Mouse (Mus musculus): ENCODE measurements around the gene Ano7.

The Ano7 gene

DNA sequence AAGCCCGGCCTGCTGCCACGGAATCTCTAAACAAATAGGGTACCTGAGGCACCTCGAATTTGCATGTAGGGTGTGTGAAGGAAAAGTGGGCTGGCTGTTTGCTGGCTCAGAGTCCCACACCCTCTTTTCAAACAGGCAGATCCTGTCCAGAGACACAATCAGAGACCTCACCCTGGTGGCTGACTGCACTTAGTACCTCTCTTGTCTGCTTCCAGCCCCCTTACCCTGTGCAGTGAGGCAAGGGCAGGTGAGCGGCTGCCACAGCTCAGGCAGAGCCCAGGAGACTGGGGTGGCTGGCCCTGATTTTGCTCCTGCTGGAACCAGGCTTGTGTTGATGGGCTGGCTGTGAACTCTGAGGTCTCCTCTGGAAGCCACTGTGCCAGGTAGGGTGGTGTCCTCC, at the start of gene Ano7:
Gene Ano7, plus strand, starts transcription at position 266 of the 400 bp plus-strand sequence.
- no peak for DNase-seq (ENCODE audit: low read depth, low spot score)

DNA sequence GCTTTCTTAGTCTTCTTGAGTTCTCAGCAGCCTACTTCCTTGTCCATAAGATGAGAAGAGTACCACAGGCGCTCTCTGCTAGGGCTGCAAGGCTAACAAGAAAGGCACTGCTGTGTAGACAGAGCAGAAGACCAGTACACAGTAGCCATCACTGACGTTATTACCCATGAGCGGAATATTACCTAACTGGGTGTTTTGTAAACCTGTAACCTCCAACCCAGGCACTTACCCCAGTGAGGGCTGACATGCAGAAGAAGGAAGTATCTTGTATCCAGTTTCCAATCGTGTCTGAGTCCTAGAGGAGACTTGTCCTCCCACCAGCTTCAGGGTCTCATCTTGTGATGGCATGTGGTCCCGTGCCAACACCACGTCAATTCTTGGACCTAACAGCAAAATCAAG, 49.8 kb upstream of the Ano7 start:
- DNase-seq (ENCODE audit: low read depth, low spot score): no peak

DNA sequence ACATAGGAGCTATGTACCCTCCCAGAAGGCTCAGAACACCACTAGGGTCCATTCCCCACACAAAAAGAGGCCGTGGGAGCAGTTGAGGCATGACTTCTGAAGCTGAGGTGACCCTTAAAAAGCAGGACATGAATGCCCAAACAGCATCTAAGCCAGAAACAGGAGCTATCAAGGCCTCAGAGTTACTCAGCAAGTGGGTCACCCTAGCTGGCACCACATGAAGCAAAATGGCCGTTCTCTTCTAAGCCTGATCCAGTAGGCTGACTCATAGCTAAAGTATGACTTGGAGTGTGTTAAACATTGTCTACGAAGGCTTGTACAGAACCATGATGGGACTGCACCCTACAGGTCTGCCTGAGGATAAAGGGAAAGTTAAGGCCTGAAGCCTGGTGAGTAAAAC, 47.3 kb upstream of the Ano7 start:
- no peak for DNase-seq (ENCODE audit: low read depth, low spot score)

DNA sequence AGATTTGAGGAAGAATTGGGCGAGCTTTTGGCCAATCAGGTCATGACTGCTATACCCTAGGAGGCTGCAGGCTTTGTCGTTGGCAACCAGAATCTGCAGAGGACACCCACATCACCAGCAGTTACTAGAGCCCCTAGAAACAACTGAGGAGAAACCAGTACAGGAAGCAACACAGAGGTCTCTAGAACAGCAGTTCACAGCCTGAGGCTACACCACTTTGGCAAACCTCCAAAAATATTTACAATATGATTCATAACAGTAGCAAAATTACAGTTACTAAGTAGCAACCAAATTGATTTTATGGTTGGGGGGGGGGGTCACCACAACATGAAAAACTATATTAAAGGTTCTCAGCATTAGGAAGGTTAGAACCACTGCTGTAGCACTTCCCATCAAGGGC, 39.1 kb upstream of the Ano7 start:
- DNase-seq (ENCODE audit: low read depth, low spot score): no peak

DNA sequence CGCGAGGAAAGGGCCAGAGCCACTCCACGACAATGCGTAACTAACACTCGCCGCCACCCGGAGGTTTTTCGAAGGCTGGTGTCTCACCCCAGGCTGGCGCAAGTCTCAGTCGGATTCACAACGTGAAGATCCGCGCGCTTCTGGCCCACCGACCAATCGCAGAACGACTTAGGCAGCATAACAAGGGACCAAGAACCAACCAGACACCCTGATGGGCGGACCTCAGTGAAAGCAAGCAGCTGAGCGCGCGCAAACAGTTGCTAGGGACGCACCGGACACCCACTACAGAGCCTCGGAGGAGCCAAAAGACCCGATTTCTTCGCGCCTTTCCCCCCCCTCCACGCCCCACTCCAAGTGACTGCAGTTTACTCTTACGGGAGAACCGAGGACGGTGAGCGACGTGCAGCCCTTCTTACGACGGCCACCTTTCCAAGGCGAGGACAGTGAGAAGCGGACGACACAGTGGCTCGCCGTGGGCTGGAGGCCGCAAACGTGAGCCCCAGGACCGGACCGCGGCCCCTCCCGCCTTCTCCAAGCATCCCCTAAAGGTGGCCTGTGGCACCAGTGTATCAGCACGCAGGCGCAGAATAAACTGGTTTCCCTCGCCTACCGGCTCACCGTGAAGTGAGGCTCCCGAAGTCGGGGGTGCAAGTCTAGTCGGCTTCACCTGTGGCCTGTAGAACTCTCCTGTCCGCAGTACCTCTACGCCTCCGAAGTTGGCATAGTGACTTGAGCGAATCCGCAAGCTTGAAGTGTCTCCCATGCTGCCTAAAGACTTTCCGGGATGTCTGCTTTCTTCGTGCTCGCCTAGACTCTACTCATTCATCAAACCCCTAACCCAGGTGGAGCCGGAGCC, 30.9 kb upstream of the Ano7 start, which contains the start of the genes Ppp1r7 and Pask:
Gene Ppp1r7, plus strand, starts transcription at position 207 of the 856 bp plus-strand sequence.
Gene Pask, minus strand, starts transcription at position 835 of the 856 bp plus-strand sequence.
- DNase-seq (ENCODE audit: low read depth, low spot score): peak; percentile 92

DNA sequence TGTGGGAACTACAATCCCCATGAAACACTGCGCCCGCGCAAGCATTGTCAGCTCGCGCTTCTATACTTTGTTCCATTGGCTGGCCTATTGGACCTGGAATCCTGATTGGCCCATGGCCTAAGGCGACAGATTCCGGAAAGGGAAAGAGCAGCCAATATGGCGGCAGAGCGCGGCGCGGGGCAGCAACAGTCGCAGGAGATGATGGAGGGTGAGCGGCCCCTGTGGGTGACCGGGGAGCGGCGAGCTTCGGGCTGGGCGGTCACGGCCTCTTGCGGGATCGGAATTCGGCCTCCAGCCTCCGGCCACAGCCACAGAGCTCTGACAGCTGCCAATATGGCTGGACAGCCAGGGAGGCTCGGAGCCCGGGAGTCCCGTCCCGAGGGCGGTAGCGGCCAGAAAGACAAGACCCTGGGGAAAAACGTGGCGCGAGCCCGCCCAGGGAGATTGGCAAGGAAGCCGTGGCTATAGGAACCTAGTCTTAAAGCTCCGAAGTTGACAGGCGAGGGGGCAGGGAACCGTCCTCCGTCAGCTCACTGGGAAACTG, 30.2 kb upstream of the Ano7 start:
- DNase-seq (ENCODE audit: low read depth, low spot score): peak; percentile 95

DNA sequence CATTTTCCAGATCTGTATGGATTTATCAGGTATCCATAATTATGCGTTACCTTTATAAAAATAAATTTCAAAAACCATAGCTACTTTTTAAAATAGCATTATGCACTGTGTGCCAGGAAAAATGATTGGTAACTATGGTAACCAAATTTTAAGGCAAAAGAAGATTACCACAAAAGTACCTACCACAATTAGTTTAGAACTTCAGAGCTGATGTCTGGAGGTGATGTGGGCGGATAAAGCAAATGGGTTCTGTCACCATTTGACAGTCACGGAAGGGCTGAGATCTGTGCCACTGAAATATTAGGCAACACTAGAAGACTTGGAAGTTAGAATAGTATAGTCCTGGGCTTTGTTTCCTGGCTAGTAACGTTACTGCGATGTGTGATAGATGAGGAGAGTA, 26.6 kb upstream of the Ano7 start:
- DNase-seq (ENCODE audit: low read depth, low spot score): no peak

DNA sequence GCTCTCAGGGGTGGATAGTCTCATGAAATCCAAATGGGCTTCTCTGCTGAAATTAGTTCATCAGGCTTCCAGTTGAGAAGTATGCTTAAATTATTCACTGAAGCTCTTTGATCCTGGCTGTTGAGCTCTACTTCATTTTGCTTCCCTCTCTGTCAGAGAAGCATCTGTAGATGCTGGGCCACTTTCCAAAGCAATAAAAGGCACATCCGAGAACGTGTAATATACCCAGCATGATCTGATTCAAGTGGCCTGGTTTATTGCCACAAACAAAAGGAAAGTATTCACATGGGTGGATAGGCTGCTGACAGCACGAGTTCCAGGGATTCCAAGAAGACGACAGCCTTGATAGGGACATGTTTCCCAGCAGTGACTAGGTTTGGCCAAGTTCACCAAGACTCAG, 24.0 kb upstream of the Ano7 start:
- DNase-seq (ENCODE audit: low read depth, low spot score): no peak

DNA sequence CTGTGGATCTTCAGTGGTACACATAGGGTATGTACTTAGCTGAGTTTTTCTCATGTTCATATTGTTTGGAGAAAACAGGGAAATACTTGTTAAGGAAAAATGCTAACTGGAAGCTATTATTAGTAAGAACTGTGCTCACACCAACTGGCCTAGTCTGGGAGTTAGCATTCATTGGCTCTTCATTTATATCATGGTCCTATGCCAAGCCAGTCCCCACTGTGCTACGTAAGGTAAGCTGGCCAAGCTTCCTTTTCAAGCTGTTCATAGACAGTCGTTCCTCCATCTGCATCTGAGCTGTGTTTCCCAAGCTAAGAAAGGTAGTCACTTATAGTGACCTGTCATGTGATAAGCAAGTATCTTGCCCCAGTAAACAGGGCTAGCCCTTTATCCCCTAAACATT, 21.0 kb upstream of the Ano7 start:
- no peak for DNase-seq (ENCODE audit: low read depth, low spot score)

DNA sequence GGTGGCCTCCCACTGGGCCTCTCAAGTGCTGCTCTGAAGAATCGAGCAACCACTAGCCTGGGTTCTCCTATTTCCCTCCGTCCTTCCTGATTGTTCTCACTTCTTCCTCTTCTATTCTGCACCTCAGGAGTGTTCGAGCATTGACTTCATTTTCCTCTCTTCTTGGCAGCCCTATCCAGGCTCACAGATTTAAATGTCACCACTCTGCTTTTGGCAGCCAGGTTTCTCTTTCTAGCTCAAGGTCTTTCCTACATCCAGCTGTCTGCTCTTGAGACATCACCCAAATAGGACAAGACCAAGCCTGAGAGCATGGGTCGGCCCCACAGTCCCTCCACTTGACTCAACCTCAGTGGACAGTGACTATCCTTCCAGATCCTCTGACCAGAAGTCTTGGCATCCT, 11.1 kb upstream of the Ano7 start:
- no peak for DNase-seq (ENCODE audit: low read depth, low spot score)

DNA sequence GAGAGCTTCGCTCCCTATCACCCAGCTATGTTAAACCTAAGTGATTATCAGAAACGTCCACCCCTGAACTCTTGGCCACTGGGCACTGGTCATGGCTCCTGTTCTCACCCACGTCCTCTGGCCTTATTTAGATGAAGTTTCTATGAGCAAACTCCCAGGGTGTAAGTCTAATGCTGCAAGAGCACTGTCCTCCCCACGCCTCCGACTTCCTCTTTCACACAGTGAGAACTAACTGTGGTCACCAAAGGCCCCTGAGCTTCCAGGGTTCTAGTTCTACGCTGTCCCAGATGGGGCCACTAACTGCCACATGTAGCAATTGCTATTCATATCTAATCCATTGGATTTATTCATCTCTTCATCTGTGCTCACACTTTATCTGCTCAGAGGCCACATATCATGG, 8.1 kb upstream of the Ano7 start:
- no peak for DNase-seq (ENCODE audit: low read depth, low spot score)

DNA sequence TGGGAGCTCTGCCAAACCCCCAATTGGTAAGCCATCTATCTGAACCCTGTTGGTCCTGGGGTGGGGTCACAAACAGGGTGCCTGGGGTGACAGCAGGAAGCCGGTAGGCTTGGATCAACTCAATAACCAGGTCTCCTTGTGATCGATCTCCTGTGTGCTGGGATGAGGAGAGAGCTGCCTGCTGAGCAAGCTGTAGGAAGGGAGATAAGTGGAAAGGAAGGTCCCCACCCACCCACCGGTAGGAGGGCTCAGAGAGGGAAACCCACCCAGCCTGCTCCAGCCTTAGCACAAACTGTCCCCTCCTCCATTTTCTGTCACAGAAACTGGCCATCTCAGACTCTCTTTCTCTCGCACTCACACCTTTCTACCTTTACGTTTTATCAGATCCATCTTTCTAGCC, 3.6 kb downstream of the Ano7 start:
- no peak for DNase-seq (ENCODE audit: low read depth, low spot score)

DNA sequence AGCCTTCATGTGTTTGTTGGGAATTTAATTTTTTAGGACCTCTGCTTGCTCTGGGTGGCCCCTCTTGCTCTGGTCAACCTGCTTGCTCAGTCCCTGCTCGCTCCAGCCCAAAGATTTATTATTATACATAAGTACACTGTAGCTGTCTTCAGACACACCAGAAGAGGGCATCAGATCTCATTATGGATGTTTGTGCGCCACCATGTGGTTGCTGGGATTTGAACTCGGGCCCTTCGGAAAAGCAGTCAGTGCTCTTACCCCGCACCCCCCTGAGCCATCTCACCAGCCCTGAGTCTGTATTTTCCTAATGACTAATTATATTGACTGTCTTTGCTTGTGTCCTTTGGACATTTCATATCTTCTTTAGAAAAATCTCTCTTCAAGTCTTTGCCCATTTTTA, 5.4 kb downstream of the Ano7 start:
- DNase-seq (ENCODE audit: low read depth, low spot score): no peak

DNA sequence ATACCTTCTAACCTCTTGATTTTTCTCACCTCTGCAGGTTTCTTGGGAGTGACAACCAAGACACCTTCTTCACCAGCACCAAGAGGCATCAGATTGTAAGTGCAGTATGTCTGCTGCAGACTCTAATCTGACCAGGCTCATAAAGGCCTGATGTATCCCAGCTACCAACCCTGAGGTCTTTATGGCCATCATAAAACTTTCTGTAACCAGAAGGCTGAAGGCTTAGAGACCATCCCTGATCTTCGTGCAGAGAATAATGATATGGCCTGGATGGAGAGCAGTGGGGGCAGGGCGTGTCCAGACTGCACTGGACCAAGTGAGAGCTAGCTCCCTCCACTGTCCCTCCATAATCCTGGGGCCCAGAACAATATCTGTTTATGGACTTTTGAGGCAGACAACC, 13.5 kb downstream of the Ano7 start:
- no peak for DNase-seq (ENCODE audit: low read depth, low spot score)

DNA sequence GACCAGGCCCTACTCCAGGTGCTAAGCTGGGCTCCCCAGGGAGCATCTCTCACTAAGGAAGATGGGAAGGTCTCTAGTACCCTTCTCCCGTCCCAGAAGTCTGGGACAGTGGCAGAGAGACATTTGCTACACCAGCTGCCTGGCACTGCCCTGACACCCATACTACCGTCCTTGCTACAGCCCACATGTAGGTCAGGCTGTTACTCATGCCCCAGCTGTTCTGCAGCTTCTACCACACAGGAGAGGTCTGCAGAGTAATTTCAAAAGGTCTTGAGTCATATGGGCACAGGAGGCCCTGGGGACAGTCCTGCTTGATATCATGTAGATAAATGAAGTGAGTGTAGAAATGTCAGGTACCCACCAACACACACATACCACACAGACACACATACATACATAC, 15.2 kb downstream of the Ano7 start:
- DNase-seq (ENCODE audit: low read depth, low spot score): no peak

DNA sequence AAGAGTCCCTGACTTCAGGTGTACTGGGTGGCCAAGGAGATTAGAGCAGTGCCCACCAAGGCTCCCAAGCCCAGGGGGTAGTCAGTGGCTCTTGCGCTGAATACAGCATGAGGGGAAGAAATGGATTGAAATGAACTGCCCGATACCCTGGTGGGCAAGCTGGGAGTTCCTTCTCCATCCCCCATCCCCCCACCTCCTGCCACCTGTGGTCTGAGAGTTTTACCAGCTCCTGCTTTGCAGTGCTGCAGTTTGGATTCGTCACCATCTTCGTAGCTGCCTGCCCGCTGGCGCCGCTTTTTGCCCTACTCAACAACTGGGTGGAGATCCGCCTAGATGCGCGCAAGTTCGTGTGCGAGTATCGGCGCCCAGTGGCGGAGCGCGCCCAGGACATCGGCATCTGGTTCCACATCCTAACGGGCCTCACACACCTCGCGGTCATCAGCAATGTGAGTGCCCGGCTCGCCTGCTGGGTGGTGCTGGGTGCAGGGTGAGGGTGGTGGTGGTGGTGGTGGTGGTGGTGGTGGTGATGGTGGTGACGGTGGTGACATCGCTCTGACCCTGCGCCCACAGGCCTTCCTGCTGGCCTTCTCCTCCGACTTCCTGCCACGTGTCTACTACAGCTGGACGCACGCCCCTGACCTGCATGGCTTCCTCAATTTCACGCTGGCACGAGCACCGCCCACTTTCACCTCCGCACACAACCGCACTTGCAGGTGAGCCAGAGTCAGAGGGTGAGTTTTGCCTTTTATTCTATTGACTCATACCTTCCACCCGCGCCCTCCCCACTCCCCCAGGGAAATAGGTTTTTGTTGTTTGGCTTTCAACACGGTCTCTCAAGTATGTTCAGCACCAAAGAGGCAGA, 27.7 kb downstream of the Ano7 start:
- no peak for DNase-seq (ENCODE audit: low read depth, low spot score)

DNA sequence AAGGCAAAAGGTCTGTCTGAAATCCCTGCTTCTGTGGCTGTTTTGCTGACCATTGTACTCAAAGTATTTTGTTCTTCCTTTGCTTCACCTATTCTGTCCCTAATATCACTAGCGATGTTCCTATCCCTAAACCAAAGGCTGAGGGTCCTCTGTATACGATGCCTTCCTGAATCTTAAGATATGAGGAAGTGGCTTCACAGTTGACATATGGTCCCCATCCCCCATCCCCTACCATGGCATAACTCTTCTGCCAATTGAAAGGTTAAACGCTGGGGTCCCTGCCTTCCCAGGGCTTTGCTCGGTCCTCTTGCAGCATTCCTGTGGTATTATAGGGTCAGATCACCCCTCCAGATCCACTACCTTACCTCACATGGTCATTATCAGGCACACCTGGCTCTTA, 29.7 kb downstream of the Ano7 start:
- no peak for DNase-seq (ENCODE audit: low read depth, low spot score)

DNA sequence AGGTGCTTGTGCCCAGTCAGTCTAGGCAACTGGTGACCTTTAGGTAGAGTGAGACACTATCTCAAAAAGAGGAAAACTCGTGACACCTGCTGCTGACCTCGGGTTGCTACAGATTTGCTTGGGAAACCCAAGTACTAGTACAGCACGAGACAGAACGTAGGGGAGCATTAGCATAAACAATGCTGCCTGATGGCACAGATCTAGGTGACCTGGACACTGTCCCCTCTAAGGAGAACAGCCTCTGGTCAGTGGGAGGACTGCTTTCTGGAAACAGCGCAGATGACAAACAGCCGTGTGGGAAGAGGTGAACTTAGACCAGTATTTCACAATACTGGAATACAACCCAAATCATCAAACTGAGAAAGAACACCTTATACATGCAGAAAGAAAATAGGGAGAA, 58.4 kb downstream of the Ano7 start:
- no peak for DNase-seq (ENCODE audit: low read depth, low spot score)

DNA sequence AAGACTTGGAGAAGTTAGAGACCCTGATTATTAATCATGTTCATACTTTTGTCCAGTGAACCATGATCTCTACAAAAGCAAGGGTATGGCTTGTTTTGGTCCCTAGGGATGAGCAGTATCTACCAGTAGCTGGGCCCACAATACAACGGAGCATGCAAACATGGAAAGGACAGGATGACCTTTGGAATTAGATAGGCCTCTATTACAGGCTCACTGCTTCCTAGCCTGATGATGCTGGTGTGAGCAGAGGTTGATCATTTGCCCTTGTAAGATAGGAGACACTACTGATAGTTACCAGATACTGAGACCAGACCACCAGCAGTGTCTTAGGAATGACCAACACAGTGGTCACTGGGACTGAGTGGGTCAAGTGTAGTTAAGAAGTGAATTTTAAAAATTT, 65.6 kb downstream of the Ano7 start:
- no peak for DNase-seq (ENCODE audit: low read depth, low spot score)

DNA sequence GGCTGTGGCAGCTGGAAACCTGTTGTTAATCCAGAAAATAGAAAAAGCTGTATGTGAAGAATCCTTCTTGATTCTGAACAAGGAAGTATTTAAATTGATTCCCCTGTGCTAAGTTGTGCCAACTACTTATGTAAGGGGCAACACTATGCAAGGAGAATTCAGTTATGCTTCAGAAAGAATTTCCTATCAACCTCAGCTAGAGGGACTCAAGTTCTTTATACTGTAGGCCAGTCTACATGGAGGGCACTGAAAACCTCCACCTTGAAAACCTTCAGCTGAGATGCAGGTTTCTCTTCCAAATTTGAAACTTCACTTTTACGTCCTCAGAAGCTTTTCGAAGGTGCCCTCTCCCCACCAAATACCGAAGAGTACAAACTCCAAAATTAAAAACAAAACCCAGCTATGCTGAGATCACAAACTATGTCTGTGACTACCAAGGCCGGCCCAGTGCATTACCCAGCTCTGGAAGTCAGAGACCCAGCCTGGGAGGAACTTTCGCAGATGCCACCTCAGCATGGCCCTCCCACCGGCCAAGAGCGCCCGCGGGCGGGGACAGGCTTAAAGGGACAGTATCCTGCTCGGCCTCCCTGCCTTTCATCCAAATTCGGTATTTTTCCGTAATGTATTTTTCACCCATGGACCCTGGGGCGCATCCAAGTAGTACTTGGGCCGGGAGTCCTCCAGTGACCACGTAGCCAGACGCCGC, 70.8 kb downstream of the Ano7 start:
- DNase-seq (ENCODE audit: low read depth, low spot score): peak; percentile 24

DNA sequence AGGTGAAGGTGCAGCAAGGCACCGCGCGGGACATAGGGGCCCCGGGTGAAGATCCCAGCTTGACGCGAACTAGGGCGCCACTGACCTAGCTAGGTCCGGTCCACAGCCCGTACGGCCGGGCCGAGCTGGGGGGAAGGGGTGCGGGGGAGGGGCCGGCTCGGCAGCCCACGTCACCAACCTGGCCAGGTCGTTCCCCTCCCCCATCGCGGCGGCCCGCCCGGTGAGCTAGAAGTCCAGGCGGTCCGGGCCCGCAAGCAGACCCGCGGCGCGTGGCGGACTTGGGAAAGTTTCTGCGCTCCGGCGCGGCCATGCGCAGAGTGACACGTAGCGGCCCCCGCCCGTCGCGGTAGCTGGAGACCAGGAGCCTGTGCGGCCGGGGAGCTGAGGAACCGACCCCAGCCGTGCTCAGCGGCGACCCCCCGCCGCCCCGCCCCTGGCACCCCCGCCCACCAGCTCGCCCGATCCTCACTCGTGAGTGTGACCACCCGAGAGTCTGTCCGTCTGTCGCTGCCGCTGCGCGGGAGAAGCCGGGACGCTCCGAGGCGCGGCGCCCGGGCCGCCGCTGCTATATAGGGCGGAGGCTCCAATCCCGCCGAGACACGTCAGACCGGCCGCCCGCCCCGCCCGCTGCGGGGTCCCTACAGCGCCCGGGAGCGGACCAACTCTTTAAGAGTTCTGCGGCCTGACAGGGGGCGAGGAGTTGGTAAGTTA, 71.5 kb downstream of the Ano7 start:
- DNase-seq (ENCODE audit: low read depth, low spot score): peak; percentile 42
